Mouse (Mus musculus) C2C12 (cell line): ENCODE results near the gene Tmbim1.

Experiments used
- CTCF ChIP-seq: IDR thresholded peaks from one replicate; pipeline ENCODE4 v1.5.1; 2011; ENCODE audit not compliant: control insufficient read depth, insufficient read depth, insufficient read length
- FOSL1 ChIP-seq: IDR thresholded peaks from one replicate; pipeline ENCODE4 v1.8.0; 2011; ENCODE audit warnings: mild to moderate bottlenecking, low read length; ENCODE audit not compliant: poor library complexity, insufficient read depth, severe bottlenecking
- MAX ChIP-seq: IDR thresholded peaks from one replicate; pipeline ENCODE4 v1.6.1; 2011; ENCODE audit warnings: mild to moderate bottlenecking, control low read depth
- USF1 ChIP-seq: IDR thresholded peaks from one replicate; pipeline ENCODE4 v1.6.1; 2011; ENCODE audit warnings: low read depth, mild to moderate bottlenecking, control low read depth, moderate library complexity

DNA sequence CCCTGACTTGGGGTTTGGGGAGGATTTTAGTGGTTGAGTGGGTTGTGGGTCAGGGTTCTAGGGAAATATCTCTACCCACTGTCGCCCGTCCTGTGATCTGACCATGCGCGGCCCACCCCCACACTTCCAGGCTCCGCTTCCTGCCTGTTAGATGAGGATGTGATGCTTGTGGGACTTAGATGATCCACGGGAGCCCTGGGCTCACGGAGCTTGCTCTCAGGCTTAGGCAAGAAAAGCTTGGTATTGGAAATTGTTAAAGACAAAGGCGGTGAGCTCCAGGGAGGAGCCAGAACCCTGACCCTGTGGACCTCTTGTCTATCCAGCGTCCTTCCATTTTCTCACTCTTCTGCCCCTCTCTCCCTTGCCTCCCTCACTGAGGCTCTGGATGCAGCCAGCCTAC lies 34.5 kb upstream of the Tmbim1 start:
- no peak for TF ChIP-seq CTCF
- no peak for TF ChIP-seq MAX
- no peak for TF ChIP-seq USF1
- no peak for TF ChIP-seq FOSL1
